Mouse (Mus musculus): ENCODE data around the gene Tnfaip2.

The Tnfaip2 gene

GRCm38 (mm10) chr12:111428364-111428763, 13.9 kb upstream of the Tnfaip2 start:
- peak; percentile 56 to 80 for DNase-seq

GRCm38 (mm10) chr12:111428961-111429911, 13.0 kb upstream of the Tnfaip2 start:
- peak; percentile 68 to 76 for DNase-seq

- peak; percentile 62 to 74 for DNase-seq
Measured at GRCm38 (mm10) chr12:111430049-111430867, 12.0 kb upstream of the Tnfaip2 start.

GRCm38 (mm10) chr12:111430868-111431817, 11.1 kb upstream of the Tnfaip2 start:
- peak; percentile 38 to 68 for DNase-seq

GRCm38 (mm10) chr12:111432097-111432496, 10.2 kb upstream of the Tnfaip2 start:
- peak; percentile 69 to 84 for DNase-seq

- DNase-seq = peak in 1 of 2 experiments; percentile 21
Measured at GRCm38 (mm10) chr12:111432751-111433331, 9.4 kb upstream of the Tnfaip2 start.

GRCm38 (mm10) chr12:111434164-111434744, 8.0 kb upstream of the Tnfaip2 start:
- peak; percentile 52 to 74 for DNase-seq

- DNase-seq = peak; percentile 82 to 87
Measured at GRCm38 (mm10) chr12:111434745-111435327, 7.4 kb upstream of the Tnfaip2 start.

GRCm38 (mm10) chr12:111436170-111436569, 6.1 kb upstream of the Tnfaip2 start:
- no peak for DNase-seq

GRCm38 (mm10) chr12:111436640-111437039, 5.6 kb upstream of the Tnfaip2 start:
- DNase-seq = peak in 1 of 2 experiments; percentile 6

GRCm38 (mm10) chr12:111437222-111437900, 4.9 kb upstream of the Tnfaip2 start:
- DNase-seq = peak; percentile 40 to 56

GRCm38 (mm10) chr12:111438850-111439249, 3.4 kb upstream of the Tnfaip2 start:
- DNase-seq = no peak

- no peak for DNase-seq
Measured at GRCm38 (mm10) chr12:111440701-111441373, 1.4 kb upstream of the Tnfaip2 start.

- DNase-seq = no peak
Measured at GRCm38 (mm10) chr12:111441523-111441922, 746 bp upstream of the Tnfaip2 start.

- DNase-seq = no peak
Measured at GRCm38 (mm10) chr12:111443011-111443870, 972 bp downstream of the Tnfaip2 start.

GRCm38 (mm10) chr12:111443921-111444831, 1.9 kb downstream of the Tnfaip2 start:
- no peak for DNase-seq

- peak; percentile 16 to 59 for DNase-seq
Measured at GRCm38 (mm10) chr12:111445161-111445889, 3.1 kb downstream of the Tnfaip2 start.
